Mouse (Mus musculus): ENCODE results near the gene Selenow.

DNA sequence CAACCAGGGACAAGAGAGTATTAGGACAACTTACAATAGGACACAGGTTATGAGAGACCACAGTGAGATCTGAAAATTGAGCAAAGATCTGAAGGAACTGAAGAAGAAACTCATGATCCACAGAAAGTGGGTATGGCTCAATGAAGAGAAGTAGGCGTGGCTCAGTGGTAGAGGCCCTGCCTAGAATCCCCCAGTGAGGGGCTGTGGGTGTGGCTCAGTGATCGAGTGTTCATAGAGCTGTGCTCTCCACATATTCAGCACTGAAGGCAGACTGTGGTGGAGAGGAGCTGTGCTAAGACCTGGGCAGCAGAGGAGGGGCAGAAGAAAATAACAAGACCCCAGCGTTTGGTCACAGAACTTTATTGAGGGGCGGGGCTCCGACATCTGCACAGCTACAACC lies 15.3 kb upstream of the Selenow start:
- no peak for TF ChIP-seq POLR2A (IDR thresholded peaks at IDR 0.05; ENCODE audit: low read depth, low read length)
- TF ChIP-seq CTCF (conservative IDR thresholded peaks at IDR 0.05; ENCODE audit: insufficient read depth, insufficient read length, low read depth, low read length), result no peak

Data from kidney, adult 2 months (tissue).